ENCODE assay signal across 27 mouse cellular contexts in genomic region chr11:51060981-51061380, GRCm38 (mm10). TPM values are rescaled to one million over a fixed set of nuclear protein-coding genes. Genes with fewer than 3 reads are reported as not detected.
DNase-seq lines count a peak whose midpoint lies in the region; ATAC-seq and TF ChIP-seq lines count a peak whose summit lies in the region.
"Had no signal": no experiment of that assay in that cellular context is flagged by ENCODE, and none has a peak within 500 bp of the region (broad histone marks: within the 10 kb centered on the region; RNA-seq: fewer than 3 reads in every experiment).

No protein-coding gene starts in this region.

- no peaks in the 10 kb centered on the region for H3K27me3 ChIP-seq in kidney, adult 2 months (replicated peaks; ENCODE audit: control insufficient read depth, insufficient read depth, low read length)
- no peaks in the 10 kb centered on the region for H3K27me3 ChIP-seq in kidney, embryonic 15.5 days
- H3K27me3 ChIP-seq: embryonic facial prominence, embryonic 12.5 days; heart, embryonic 12.5 days; stomach, embryonic 15.5 days had no signal

- no peak overlapping the region for H3K4me3 ChIP-seq in kidney, adult 2 months (ENCODE audit: insufficient read depth, low read depth, low read length)
- H3K4me3 ChIP-seq in kidney, embryonic 15.5 days (replicated peaks): no peak overlapping the region
- H3K4me3 ChIP-seq: erythroblast, embryonic 14.5 days; midbrain, embryonic 10.5 days; stomach, embryonic 15.5 days had no signal

- no peak overlapping the region for H3K4me2 ChIP-seq in kidney, embryonic 15.5 days
- H3K4me2 ChIP-seq: heart, embryonic 12.5 days; liver, embryonic 11.5 days; stomach, embryonic 15.5 days had no signal

- DNase-seq in adrenal gland, postnatal 14 days: peak; percentile 62
- no peak for DNase-seq in adrenal gland, adult 8-10 months
- DNase-seq in kidney, adult 2 months: peak; percentile 86
- peak; percentile 20 for DNase-seq in adipocyte (ENCODE audit: low spot score)
- peak; percentile 81 to 89 for DNase-seq in kidney, postnatal 25 days
- DNase-seq in frontal cortex, postnatal 25 days (ENCODE audit: low spot score in 2 of 2): no peak
- no peak for DNase-seq in left cerebral cortex, postnatal 25 days (ENCODE audit: low spot score in 2 of 2)
- DNase-seq: cerebellum, adult 9-11 months; heart, postnatal 36 days; left cerebral cortex, postnatal 4 days; thymus, adult 18-20 months had no signal

- no peak for ATAC-seq in kidney, embryonic 15.5 days (replicated peaks; ENCODE audit: low FRiP score)
- ATAC-seq: forebrain, embryonic 14.5 days; hindbrain, embryonic 16.5 days; intestine, embryonic 16.5 days had no signal

- H3K9me3 ChIP-seq in kidney, embryonic 15.5 days (replicated peaks): no peaks in the 10 kb centered on the region
- H3K9me3 ChIP-seq: embryonic facial prominence, embryonic 12.5 days; heart, embryonic 12.5 days; midbrain, embryonic 10.5 days; stomach, embryonic 15.5 days had no signal

- H3K36me3 ChIP-seq in kidney, adult 2 months (ENCODE audit: control insufficient read depth, insufficient read depth, low read length): no peaks in the 10 kb centered on the region; the same call in none of the 2 replicates
- H3K36me3 ChIP-seq in kidney, embryonic 15.5 days: peaks cover 44% of the 10 kb centered on the region
- H3K36me3 ChIP-seq: stomach, embryonic 15.5 days had no signal

- TF ChIP-seq POLR2A in kidney, adult 2 months (IDR thresholded peaks at IDR 0.05; ENCODE audit: low read depth, low read length): no peak

- H3K4me1 ChIP-seq in kidney, adult 2 months (ENCODE audit: control insufficient read depth, insufficient read depth, low read length): peaks cover 8% of the 10 kb centered on the region
- H3K4me1 ChIP-seq in kidney, embryonic 15.5 days: peaks cover 8% of the 10 kb centered on the region

- no peak overlapping the region for H3K9ac ChIP-seq in kidney, embryonic 15.5 days
- H3K9ac ChIP-seq: embryonic facial prominence, embryonic 12.5 days; heart, embryonic 12.5 days; stomach, embryonic 15.5 days had no signal

- 72% methylated on average over 6 of the region's 6 CpGs for WGBS in kidney, adult 2 months
- WGBS in kidney, embryonic 15.5 days: 95% methylated on average over 6 of the region's 6 CpGs

- H3K27ac ChIP-seq in kidney, adult 2 months (ENCODE audit: insufficient read depth, low read depth, low read length): no peak overlapping the region
- H3K27ac ChIP-seq in kidney, embryonic 15.5 days: no peak overlapping the region
- H3K27ac ChIP-seq: embryonic facial prominence, embryonic 12.5 days; macrophage; midbrain, embryonic 10.5 days; stomach, embryonic 15.5 days had no signal

- intact Hi-C loops in left cerebral cortex, postnatal 25 days (cut with DNase I): no loop called here

- TF ChIP-seq CTCF in kidney, adult 2 months (conservative IDR thresholded peaks at IDR 0.05; ENCODE audit: insufficient read depth, insufficient read length, low read depth, low read length): no peak

RNA-seq across cellular contexts. Expression of gene Zfp354a, which starts 1.9 kb away (rescaled TPM):
- 6.2 and 8.6 TPM in 2 replicates for total RNA-seq in adrenal gland, postnatal 14 days (2021)
- total RNA-seq in adrenal gland, adult 8-10 months (2022): 10 to 100 TPM in 2 of 4 experiments, 1 to 10 TPM in 2; 5.7 to 12.4 (median 9.7) TPM
- 2.2 and 5.2 TPM in 2 replicates for polyA plus RNA-seq in kidney, adult 2 months (2012; rRNA removed)
- 9.7 and 12.7 TPM in 2 replicates for polyA plus RNA-seq in kidney, embryonic 15.5 days (2015; fragmentation: Nextera tagmentation; extraction: Ambion mirVana)
- 1 to 10 TPM; 6.2 to 8.9 TPM for total RNA-seq in left cerebral cortex, postnatal 25 days (2021)
- total RNA-seq: CH12.LX, MEL had no signal
- polyA plus RNA-seq: erythroblast, embryonic 14.5 days had no signal

RNA-seq across cellular contexts. Expression of gene Olfr1375, which starts 13.1 kb away (rescaled TPM):
- total RNA-seq in adrenal gland, postnatal 14 days (2021): not detected in 2 replicates
- not detected for total RNA-seq in adrenal gland, adult 8-10 months (2022)
- polyA plus RNA-seq in kidney, adult 2 months (2012; rRNA removed): not detected in 2 replicates
- not detected in 2 replicates for polyA plus RNA-seq in kidney, embryonic 15.5 days (2015; fragmentation: Nextera tagmentation; extraction: Ambion mirVana)
- not detected for total RNA-seq in left cerebral cortex, postnatal 25 days (2021)
- total RNA-seq: CH12.LX; gastrocnemius, postnatal 4 days; heart, postnatal 36 days; layer of hippocampus, adult 8-10 months; left cerebral cortex, postnatal 4 days; MEL had no signal
- polyA plus RNA-seq: embryonic facial prominence, embryonic 12.5 days; erythroblast, embryonic 14.5 days; forebrain, embryonic 14.5 days; heart, embryonic 12.5 days; hindbrain, embryonic 16.5 days; intestine, embryonic 16.5 days; liver, embryonic 11.5 days; macrophage; midbrain, embryonic 10.5 days; stomach, embryonic 15.5 days; urinary bladder, adult 2 months had no signal

RNA-seq across cellular contexts. Expression of gene Olfr54, which starts 46.9 kb away (rescaled TPM):
- 0.38 and 0.48 TPM in 2 replicates for total RNA-seq in adrenal gland, postnatal 14 days (2021)
- total RNA-seq in adrenal gland, adult 8-10 months (2022): under 1 TPM; 0.15 to 0.91 (median 0.39) TPM
- polyA plus RNA-seq in kidney, adult 2 months (2012; rRNA removed): not detected in 2 replicates
- polyA plus RNA-seq in kidney, embryonic 15.5 days (2015; fragmentation: Nextera tagmentation; extraction: Ambion mirVana): not detected in 2 replicates
- not detected for total RNA-seq in left cerebral cortex, postnatal 25 days (2021)
- total RNA-seq: CH12.LX; gastrocnemius, postnatal 4 days; heart, postnatal 36 days; layer of hippocampus, adult 8-10 months; left cerebral cortex, postnatal 4 days; MEL had no signal
- polyA plus RNA-seq: embryonic facial prominence, embryonic 12.5 days; forebrain, embryonic 14.5 days; heart, embryonic 12.5 days; hindbrain, embryonic 16.5 days; intestine, embryonic 16.5 days; liver, embryonic 11.5 days; macrophage; midbrain, embryonic 10.5 days; stomach, embryonic 15.5 days; urinary bladder, adult 2 months had no signal

RNA-seq across cellular contexts. Expression of gene Olfr51, which starts 57.6 kb away (rescaled TPM):
- not detected in 2 replicates for total RNA-seq in adrenal gland, postnatal 14 days (2021)
- not detected for total RNA-seq in adrenal gland, adult 8-10 months (2022)
- polyA plus RNA-seq in kidney, adult 2 months (2012; rRNA removed): not detected in 2 replicates
- not detected in 2 replicates for polyA plus RNA-seq in kidney, embryonic 15.5 days (2015; fragmentation: Nextera tagmentation; extraction: Ambion mirVana)
- not detected for total RNA-seq in left cerebral cortex, postnatal 25 days (2021)
- total RNA-seq: CH12.LX; gastrocnemius, postnatal 4 days; heart, postnatal 36 days; layer of hippocampus, adult 8-10 months; left cerebral cortex, postnatal 4 days; MEL had no signal
- polyA plus RNA-seq: embryonic facial prominence, embryonic 12.5 days; erythroblast, embryonic 14.5 days; forebrain, embryonic 14.5 days; heart, embryonic 12.5 days; hindbrain, embryonic 16.5 days; intestine, embryonic 16.5 days; liver, embryonic 11.5 days; macrophage; midbrain, embryonic 10.5 days; stomach, embryonic 15.5 days; urinary bladder, adult 2 months had no signal

Comparison
In these comparisons a context has a peak if more than half of its experiments do, and no peak if none do; other contexts are left out.
1. DNase-seq: peak in adrenal gland, postnatal 14 days (single experiment), kidney, adult 2 months (single experiment), adipocyte (single experiment) and kidney, postnatal 25 days (2 of 2); none in adrenal gland, adult 8-10 months (single experiment), frontal cortex, postnatal 25 days (0 of 2) and left cerebral cortex, postnatal 25 days (0 of 2).